Mouse (Mus musculus) forebrain, embryonic 15.5 days (tissue): Measurements from ENCODE around the gene Mrm3. TPM values are rescaled to one million over a fixed set of nuclear protein-coding genes. Genes with fewer than 3 reads are reported as not detected.

Experiments
- ATAC-seq: fragments of 200-750 bp; cut with Nextera tagmentation; replicated peaks from 2 replicates; pipeline ENCODE4 v1.8.0; 2017; ENCODE audit warnings: mild to moderate bottlenecking, moderate TSS enrichment, moderate library complexity
- H3K27ac ChIP-seq: fragments of 300-500 bp; sonication (generic); replicated peaks from 2 replicates; pipeline ENCODE4 v1.5.1; 2015; ENCODE audit warnings: mild to moderate bottlenecking, inconsistent platforms
- H3K27me3 ChIP-seq: fragments of 300-500 bp; sonication (generic); 2 replicates; pipeline ENCODE4 v1.6.1; 2015; ENCODE audit warnings: inconsistent platforms
- H3K36me3 ChIP-seq: fragments of 300-500 bp; sonication (generic); 2 replicates; pipeline ENCODE4 v1.6.1; 2015; ENCODE audit warnings: mild to moderate bottlenecking, inconsistent platforms
- H3K4me1 ChIP-seq: fragments of 300-500 bp; sonication (generic); 2 replicates; pipeline ENCODE4 v1.6.1; 2015; ENCODE audit warnings: inconsistent platforms
- H3K4me2 ChIP-seq: fragments of 300-500 bp; sonication (generic); replicated peaks from 2 replicates; pipeline ENCODE4 v1.6.1; 2015; ENCODE audit warnings: mild to moderate bottlenecking, inconsistent platforms
- H3K4me3 ChIP-seq: fragments of 300-500 bp; sonication (generic); 2 replicates; pipeline ENCODE4 v1.5.1; 2015; ENCODE audit warnings: mild to moderate bottlenecking, inconsistent platforms
- H3K9ac ChIP-seq: fragments of 300-500 bp; sonication (generic); replicated peaks from 2 replicates; pipeline ENCODE4 v1.6.1; 2015; ENCODE audit warnings: mild to moderate bottlenecking, inconsistent platforms
- H3K9me3 ChIP-seq: fragments of 300-500 bp; sonication (generic); 2 replicates; pipeline ENCODE4 v1.6.1; 2016; ENCODE audit warnings: inconsistent platforms
- WGBS: fragments of 180-500 bp; shearing (Covaris S2); methylation state at CpG from one replicate; pipeline ENCODE4 v1.1.7; 2015; ENCODE audit warnings: mixed read lengths; 5-methylcytosine and 5-hydroxymethylcytosine counted together
- polyA plus RNA-seq: library from polyadenylated mRNA; unstranded; fragments of >200 nt; fragmentation: Nextera tagmentation; extraction: Ambion mirVana; gene quantifications from 2 replicates; pipeline ENCODE4 v1.2.1, GENCODE M21; 2015

Gene Mrm3
- polyA plus RNA-seq, 1 experiment from 2014 or later = 20.2 TPM

GRCm38 (mm10) chr11:76278960-76279852 is 35.7 kb downstream of the Mrm3 start:
- Histone ChIP-seq H3K4me2 (no peak overlapping the region), H3K36me3 (0 out of 2 replicates have a peak, but pooled peaks cover 2% of the 10 kb centered on the region), H3K9me3 (no peaks in the 10 kb centered on the region), H3K4me1 (peaks cover 9% of the 10 kb centered on the region), H3K27ac (peak overlapping the region; percentile 60; the same call in 1 of the 2 replicates), H3K9ac (no peak overlapping the region), H3K27me3 (no peaks in the 10 kb centered on the region), H3K4me3 (no peak overlapping the region)
- ATAC-seq = peak; percentile 60; the same call in 1 of the 2 replicates
- 38% methylated on average over 14 of the region's 14 CpGs for WGBS

DNA sequence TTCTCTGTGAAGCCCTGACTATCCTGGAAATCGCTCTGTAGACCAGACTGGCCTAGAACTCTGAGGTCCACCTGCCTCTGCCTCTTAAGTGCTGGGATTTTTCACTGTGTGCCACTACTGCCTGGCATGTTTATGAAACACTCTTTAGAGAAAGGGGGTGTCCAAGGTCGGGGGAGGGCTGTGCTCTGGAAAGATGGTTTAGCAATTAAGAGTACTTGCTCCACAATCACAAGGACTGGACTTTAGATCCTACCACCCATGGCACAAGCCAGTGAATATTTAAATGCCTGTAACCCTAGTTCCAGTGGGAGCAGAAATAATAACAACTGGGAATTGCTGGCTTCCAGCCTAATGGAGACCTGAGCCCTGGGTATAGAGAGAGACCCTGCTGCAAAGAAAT is 36.5 kb downstream of the Mrm3 start:
- Histone ChIP-seq H3K9me3 (no peaks in the 10 kb centered on the region), H3K9ac (no peak overlapping the region), H3K27me3 (no peaks in the 10 kb centered on the region), H3K4me1 (peaks cover 9% of the 10 kb centered on the region), H3K36me3 (0 out of 2 replicates have a peak, but pooled peaks cover 2% of the 10 kb centered on the region), H3K4me2 (no peak overlapping the region), H3K4me3 (no peak overlapping the region), H3K27ac (0 out of 2 replicates have a peak overlapping the region, but pooled peaks have one; percentile 3)
- WGBS = 52% methylated on average over 2 of the region's 2 CpGs
- no peak for ATAC-seq

DNA sequence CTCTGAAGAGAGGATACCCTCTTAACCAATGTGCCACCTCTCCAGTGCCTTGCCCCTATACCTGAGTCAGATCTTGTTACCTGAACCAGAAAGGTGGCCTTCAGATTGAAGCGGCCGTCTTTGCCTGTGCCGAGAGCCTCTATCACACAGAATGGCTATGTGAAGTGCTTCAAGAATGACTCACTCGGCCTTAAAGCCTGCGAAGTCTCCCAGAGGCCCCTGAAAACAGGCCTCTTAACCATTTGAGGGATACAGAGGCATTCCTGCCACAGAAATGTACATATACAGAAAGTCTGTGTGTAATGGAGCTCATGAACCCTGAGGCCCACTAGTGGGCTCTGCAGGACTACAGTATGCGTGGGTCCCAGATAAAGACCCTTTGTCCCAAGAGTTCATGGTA is 40.3 kb downstream of the Mrm3 start:
- Histone ChIP-seq H3K9me3 (no peaks in the 10 kb centered on the region), H3K27ac (no peak overlapping the region), H3K27me3 (no peaks in the 10 kb centered on the region), H3K36me3 (no peaks in the 10 kb centered on the region), H3K4me3 (no peak overlapping the region), H3K9ac (no peak overlapping the region), H3K4me2 (no peak overlapping the region), H3K4me1 (peaks cover 24% of the 10 kb centered on the region)
- 93% methylated on average over 6 of the region's 6 CpGs for WGBS
- no peak for ATAC-seq

DNA sequence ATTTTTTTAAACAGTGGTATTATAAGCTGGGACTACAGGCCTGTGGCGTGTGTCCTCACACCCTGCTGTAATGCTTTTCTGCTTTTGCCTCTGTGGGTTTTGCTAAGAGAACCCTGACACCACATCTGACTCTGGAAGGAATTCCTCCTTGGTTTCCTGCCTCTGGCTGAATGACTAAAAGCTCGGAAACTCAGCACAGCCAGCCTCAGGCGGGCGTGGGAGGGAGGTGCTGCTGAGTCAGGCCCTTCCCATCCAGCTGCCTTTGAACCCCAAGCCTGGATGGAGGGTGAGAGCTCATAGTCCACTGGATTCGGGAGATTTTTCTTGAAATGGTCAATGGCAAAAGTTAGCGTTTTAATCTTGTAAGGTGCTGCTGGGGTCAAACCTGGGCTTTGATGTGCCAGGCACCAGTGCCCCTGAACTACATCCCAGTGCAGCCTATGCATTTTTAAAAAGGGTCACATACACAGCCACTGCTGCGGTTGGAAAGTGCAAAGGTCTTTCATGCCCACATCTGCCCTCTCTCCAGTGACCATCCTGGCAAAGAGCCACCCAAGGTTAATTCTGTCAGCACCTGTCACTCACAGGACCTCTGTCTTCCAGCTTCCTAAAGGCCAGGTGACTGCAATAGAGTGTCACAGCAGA is 42.0 kb downstream of the Mrm3 start:
- no peak for ATAC-seq
- no peaks in the 10 kb centered on the region for H3K36me3 ChIP-seq
- no peaks in the 10 kb centered on the region for H3K9me3 ChIP-seq
- H3K4me3 ChIP-seq = no peak overlapping the region
- H3K27me3 ChIP-seq = no peaks in the 10 kb centered on the region
- no peak overlapping the region for H3K4me2 ChIP-seq
- H3K27ac ChIP-seq = no peak overlapping the region
- peaks cover 32% of the 10 kb centered on the region for H3K4me1 ChIP-seq
- no peak overlapping the region for H3K9ac ChIP-seq
- 76% methylated on average over 7 of the region's 7 CpGs for WGBS

DNA sequence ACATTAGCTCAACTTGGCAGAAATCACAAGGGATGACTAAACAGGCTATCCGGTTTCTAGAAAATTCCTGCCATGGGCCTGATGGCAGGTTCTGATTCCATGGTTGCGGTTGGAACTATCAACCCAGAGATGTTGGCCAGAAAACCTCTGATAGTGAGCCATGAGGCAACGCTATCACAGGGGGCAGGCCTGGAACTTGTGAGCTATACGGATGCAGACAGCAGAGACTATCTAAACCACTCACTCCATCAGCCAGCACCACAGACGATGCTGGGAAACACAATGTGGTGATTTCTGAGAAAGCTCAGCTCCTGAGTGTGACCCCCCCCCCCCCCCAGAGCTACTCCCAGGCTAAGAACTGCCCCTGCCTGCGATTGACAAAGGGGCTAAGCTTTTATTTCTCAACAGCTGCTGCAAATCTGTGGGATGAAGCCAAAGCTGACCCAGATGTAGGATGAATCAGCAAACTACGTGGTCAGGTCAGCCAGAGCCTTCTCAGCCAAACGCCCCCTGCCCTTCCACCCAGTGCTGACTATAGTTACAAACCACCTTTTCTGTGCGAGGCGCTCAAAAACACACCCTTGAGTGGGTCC is 43.1 kb downstream of the Mrm3 start:
- H3K4me1 ChIP-seq = peaks cover 38% of the 10 kb centered on the region
- WGBS = 65% methylated on average over 10 of the region's 10 CpGs
- no peak for ATAC-seq
- H3K27ac ChIP-seq = no peak overlapping the region
- H3K4me3 ChIP-seq = no peak overlapping the region
- H3K36me3 ChIP-seq = no peaks in the 10 kb centered on the region
- H3K9me3 ChIP-seq = no peaks in the 10 kb centered on the region
- no peaks in the 10 kb centered on the region for H3K27me3 ChIP-seq
- H3K4me2 ChIP-seq = no peak overlapping the region
- no peak overlapping the region for H3K9ac ChIP-seq

DNA sequence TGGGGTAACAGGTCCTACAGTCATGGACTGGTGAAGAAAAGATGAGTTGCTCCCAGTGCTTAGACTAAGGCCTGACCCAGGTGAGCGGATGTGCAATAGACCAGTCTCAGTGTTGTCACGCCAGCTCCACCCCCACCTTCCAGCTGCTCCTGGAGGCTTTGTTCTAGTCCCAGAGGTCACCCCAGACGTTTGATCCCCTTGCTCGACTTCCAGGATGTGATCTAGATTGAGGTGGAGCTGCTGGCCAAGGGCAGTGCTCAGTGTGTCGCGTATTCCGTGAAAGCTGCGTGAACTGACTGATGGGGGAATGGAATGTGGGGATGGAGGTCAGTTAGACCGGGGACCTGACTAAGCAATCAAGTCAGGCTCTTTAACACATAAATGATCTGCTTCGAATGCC is 43.8 kb downstream of the Mrm3 start:
- Histone ChIP-seq H3K4me1 (peaks cover 40% of the 10 kb centered on the region), H3K36me3 (no peaks in the 10 kb centered on the region), H3K4me3 (no peak overlapping the region), H3K9ac (no peak overlapping the region), H3K9me3 (no peaks in the 10 kb centered on the region), H3K27me3 (no peaks in the 10 kb centered on the region), H3K27ac (no peak overlapping the region), H3K4me2 (no peak overlapping the region)
- no peak for ATAC-seq
- WGBS = 49% methylated on average over 10 of the region's 10 CpGs

- Histone ChIP-seq H3K27me3 (no peaks in the 10 kb centered on the region), H3K4me1 (peaks cover 50% of the 10 kb centered on the region), H3K9me3 (no peaks in the 10 kb centered on the region), H3K4me2 (no peak overlapping the region), H3K27ac (no peak overlapping the region), H3K36me3 (no peaks in the 10 kb centered on the region), H3K9ac (no peak overlapping the region), H3K4me3 (no peak overlapping the region)
- ATAC-seq = no peak
- WGBS = 72% methylated on average over 6 of the region's 6 CpGs
These were observed 45.1 kb downstream of the Mrm3 start for GRCm38 (mm10) chr11:76288645-76289044.

- H3K27me3 ChIP-seq = no peaks in the 10 kb centered on the region
- no peak overlapping the region for H3K4me3 ChIP-seq
- no peaks in the 10 kb centered on the region for H3K36me3 ChIP-seq
- WGBS = 15% methylated on average over 11 of the region's 11 CpGs
- no peak overlapping the region for H3K4me2 ChIP-seq
- H3K27ac ChIP-seq = peak overlapping the region; percentile 77
- no peaks in the 10 kb centered on the region for H3K9me3 ChIP-seq
- ATAC-seq = peak; percentile 88
- peaks cover 64% of the 10 kb centered on the region for H3K4me1 ChIP-seq
- H3K9ac ChIP-seq = no peak overlapping the region
These were observed 46.9 kb downstream of the Mrm3 start for GRCm38 (mm10) chr11:76290367-76290766.

- ATAC-seq = no peak
- H3K4me2 ChIP-seq = no peak overlapping the region
- no peak overlapping the region for H3K27ac ChIP-seq
- H3K36me3 ChIP-seq = no peaks in the 10 kb centered on the region
- peaks cover 65% of the 10 kb centered on the region for H3K4me1 ChIP-seq
- H3K27me3 ChIP-seq = no peaks in the 10 kb centered on the region
- H3K9ac ChIP-seq = no peak overlapping the region
- WGBS = 67% methylated on average over 4 of the region's 4 CpGs
- no peak overlapping the region for H3K4me3 ChIP-seq
- H3K9me3 ChIP-seq = no peaks in the 10 kb centered on the region
These were observed 48.4 kb downstream of the Mrm3 start for GRCm38 (mm10) chr11:76291960-76292359.

DNA sequence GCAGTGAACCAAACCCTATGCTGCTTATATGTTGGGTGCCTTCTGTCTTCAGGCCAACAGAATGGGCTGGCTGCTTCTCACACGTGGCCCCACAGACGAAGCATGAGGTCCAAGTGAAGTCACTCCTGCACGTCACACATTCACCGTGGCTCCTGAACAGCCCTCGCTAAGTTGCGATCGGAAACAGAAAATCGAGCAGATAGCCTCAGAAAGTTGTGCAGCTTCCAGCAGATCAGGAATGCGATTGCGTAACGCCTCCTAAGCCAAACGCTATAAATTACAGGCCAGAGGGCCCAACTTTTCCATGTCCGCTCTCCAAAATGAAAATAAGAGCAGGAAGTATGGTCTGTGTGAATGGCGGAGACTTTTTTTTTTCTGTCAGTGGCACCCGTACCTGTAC is 48.9 kb downstream of the Mrm3 start:
- Histone ChIP-seq H3K27me3 (no peaks in the 10 kb centered on the region), H3K36me3 (no peaks in the 10 kb centered on the region), H3K4me1 (peaks cover 68% of the 10 kb centered on the region), H3K4me2 (no peak overlapping the region), H3K27ac (no peak overlapping the region), H3K9me3 (no peaks in the 10 kb centered on the region), H3K9ac (no peak overlapping the region), H3K4me3 (no peak overlapping the region)
- no peak for ATAC-seq
- 83% methylated on average over 15 of the region's 15 CpGs for WGBS

DNA sequence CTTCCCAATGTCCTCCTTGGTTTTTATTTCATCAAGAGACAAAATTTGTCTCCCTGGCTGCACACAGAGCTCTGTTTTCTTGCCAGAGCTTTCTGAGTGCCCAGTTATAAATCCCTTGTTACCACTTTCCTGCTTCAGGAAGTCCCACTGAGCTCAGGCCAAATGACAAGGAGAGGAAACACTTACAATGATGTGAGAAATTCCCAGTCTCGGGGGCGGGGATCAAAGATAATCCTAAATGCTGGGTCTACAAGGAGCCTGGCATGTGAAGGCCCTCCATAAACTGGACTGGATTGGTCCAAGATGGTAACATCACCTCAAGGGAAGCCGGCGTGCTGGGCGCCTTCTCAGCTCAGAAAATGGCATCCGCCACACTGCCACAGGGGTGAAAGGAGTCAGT is 49.3 kb downstream of the Mrm3 start:
- Histone ChIP-seq H3K9me3 (no peaks in the 10 kb centered on the region), H3K4me2 (no peak overlapping the region), H3K27ac (no peak overlapping the region; the same call in 1 of the 2 replicates), H3K4me1 (peaks cover 64% of the 10 kb centered on the region), H3K4me3 (no peak overlapping the region), H3K9ac (no peak overlapping the region), H3K36me3 (no peaks in the 10 kb centered on the region), H3K27me3 (no peaks in the 10 kb centered on the region)
- no peak for ATAC-seq
- 67% methylated on average over 6 of the region's 6 CpGs for WGBS

DNA sequence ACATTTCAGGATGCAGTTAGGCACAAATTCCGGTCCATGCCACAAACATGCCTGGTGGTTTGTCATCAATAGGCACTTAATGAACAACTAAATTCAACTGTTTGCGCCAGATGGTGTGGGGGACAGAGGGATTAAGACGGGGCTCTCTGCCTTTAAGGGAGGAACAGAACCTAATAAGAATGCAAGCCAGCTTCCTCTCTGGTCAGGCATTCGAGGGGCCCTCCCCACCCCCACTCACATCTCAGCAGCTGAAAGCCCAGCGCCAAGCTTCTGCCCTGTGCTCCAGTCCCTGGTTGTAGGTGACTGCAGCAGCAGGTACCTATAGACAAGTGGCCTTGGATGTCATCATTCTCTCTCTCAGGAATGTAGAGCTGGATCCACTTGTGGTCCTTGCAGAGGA is 50.6 kb downstream of the Mrm3 start:
- H3K9me3 ChIP-seq = no peaks in the 10 kb centered on the region
- no peak overlapping the region for H3K4me3 ChIP-seq
- no peaks in the 10 kb centered on the region for H3K27me3 ChIP-seq
- no peak overlapping the region for H3K4me2 ChIP-seq
- H3K9ac ChIP-seq = no peak overlapping the region
- no peaks in the 10 kb centered on the region for H3K36me3 ChIP-seq
- no peak overlapping the region for H3K27ac ChIP-seq
- peaks cover 60% of the 10 kb centered on the region for H3K4me1 ChIP-seq
- 26% methylated on average over 5 of the region's 5 CpGs for WGBS
- no peak for ATAC-seq
